ENCODE assay signal across 9 mouse cellular contexts in the genomic region with DNA sequence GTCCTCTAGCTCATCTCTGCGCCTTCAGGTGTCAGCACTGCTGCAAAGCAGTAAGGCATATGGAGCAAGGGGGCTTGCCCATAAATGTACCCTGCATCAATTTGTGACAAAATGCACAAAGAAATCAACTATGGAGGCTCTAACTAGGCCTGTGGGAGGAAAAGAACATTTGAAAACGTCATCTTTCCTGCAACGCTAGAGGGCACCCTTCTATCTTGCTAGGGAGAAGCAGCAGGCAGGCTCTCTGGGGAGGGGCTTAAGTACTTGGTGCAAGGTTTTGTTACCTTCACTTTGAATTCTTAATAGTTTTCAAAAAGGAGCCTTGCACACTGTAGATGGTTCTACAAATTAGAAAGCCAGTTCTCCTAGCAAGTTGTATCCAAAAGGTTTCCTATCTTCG. TPM values are rescaled to one million over a fixed set of nuclear protein-coding genes. Genes with fewer than 3 reads are reported as not detected.
DNase-seq lines count a peak whose midpoint lies in the region; ATAC-seq and TF ChIP-seq lines count a peak whose summit lies in the region.
"Had no signal": no experiment of that assay in that cellular context is flagged by ENCODE, and none has a peak within 500 bp of the region (broad histone marks: within the 10 kb centered on the region; RNA-seq: fewer than 3 reads in every experiment).

No protein-coding gene starts in this region.

- WGBS in liver, adult 2 months: 10% methylated on average over 4 of the region's 4 CpGs
- WGBS in liver, embryonic 11.5 days: 21% methylated on average over 4 of the region's 4 CpGs
- WGBS in lung, embryonic 14.5 days: 19% methylated on average over 4 of the region's 4 CpGs

- no peak for TF ChIP-seq POLR2A in liver, adult 2 months (IDR thresholded peaks at IDR 0.05; ENCODE audit: extremely low read depth, insufficient read depth, low read length)
- no peak for TF ChIP-seq POLR2A in embryonic fibroblast, embryonic 13.5 days (IDR thresholded peaks at IDR 0.05; ENCODE audit: low read depth, low read length)

- H3K27ac ChIP-seq in liver, adult 2 months (replicated peaks; ENCODE audit: insufficient read depth, low read depth, low read length): peak overlapping the region; percentile 62
- H3K27ac ChIP-seq in liver, embryonic 11.5 days (ENCODE audit: low read depth, low read length): no peak overlapping the region
- H3K27ac ChIP-seq in embryonic fibroblast, embryonic 13.5 days (ENCODE audit: insufficient read depth, low read length): no peak overlapping the region
- H3K27ac ChIP-seq in lung, embryonic 14.5 days (ENCODE audit: low read depth): no peak overlapping the region
- H3K27ac ChIP-seq: embryonic facial prominence, embryonic 15.5 days; lung, embryonic 15.5 days had no signal

- peak; percentile 52 for TF ChIP-seq CTCF in liver, adult 2 months (IDR thresholded peaks at IDR 0.05; ENCODE audit: low read depth, low read length)
- peak; percentile 45; the same call in 1 of the 2 replicates for TF ChIP-seq CTCF in embryonic fibroblast, embryonic 13.5 days (IDR thresholded peaks at IDR 0.05; ENCODE audit: borderline replicate concordance, insufficient read depth, low read length)
- peak; percentile 80 for TF ChIP-seq CTCF in lung, embryonic 14.5 days (IDR thresholded peaks at IDR 0.05; ENCODE audit: low read depth)

- ATAC-seq in liver, embryonic 11.5 days (replicated peaks; ENCODE audit: low FRiP score): no peak
- ATAC-seq in lung, embryonic 14.5 days (ENCODE audit: insufficient read depth): no peak

- DNase-seq in liver, adult 2 months (ENCODE audit: extremely low read depth, low read depth, low spot score): no peak
- no peak for DNase-seq in liver, embryonic 11.5 days (ENCODE audit: low spot score)
- DNase-seq in adrenal gland, postnatal 25 days: peak; percentile 16
- peak; percentile 51 for DNase-seq in kidney, postnatal 14 days
- DNase-seq in lung, embryonic 14.5 days: peak; percentile 88
- peak; percentile 24 for DNase-seq in testis, postnatal 14 days (ENCODE audit: low spot score)

- 0 out of 2 replicates have a peak, but pooled peaks cover 2% of the 10 kb centered on the region for H3K27me3 ChIP-seq in liver, adult 2 months (ENCODE audit: control insufficient read depth, insufficient read depth, low read length)
- peaks cover 34% of the 10 kb centered on the region for H3K27me3 ChIP-seq in liver, embryonic 11.5 days (replicated peaks; ENCODE audit: control insufficient read depth, insufficient read depth, low read length)
- H3K27me3 ChIP-seq in lung, embryonic 14.5 days (ENCODE audit: insufficient read depth, low read length): peaks cover 5% of the 10 kb centered on the region; the same call in 1 of the 2 replicates

- H3K9me3 ChIP-seq in liver, embryonic 11.5 days (ENCODE audit: control insufficient read depth, low read length): no peaks in the 10 kb centered on the region
- H3K9me3 ChIP-seq in lung, embryonic 14.5 days (ENCODE audit: low read depth, low read length): no peaks in the 10 kb centered on the region
- H3K9me3 ChIP-seq: embryonic facial prominence, embryonic 15.5 days; lung, embryonic 15.5 days had no signal

- H3K4me2 ChIP-seq in liver, embryonic 11.5 days: no peak overlapping the region
- no peak overlapping the region for H3K4me2 ChIP-seq in lung, embryonic 14.5 days
- H3K4me2 ChIP-seq: embryonic facial prominence, embryonic 15.5 days; lung, embryonic 15.5 days had no signal

- H3K79me2 ChIP-seq in liver, adult 2 months (ENCODE audit: control insufficient read depth, insufficient read depth, low read length): no peaks in the 10 kb centered on the region

- no peaks in the 10 kb centered on the region for H3K36me3 ChIP-seq in liver, adult 2 months (ENCODE audit: control insufficient read depth, insufficient read depth, low read length)
- H3K36me3 ChIP-seq in liver, embryonic 11.5 days (ENCODE audit: control insufficient read depth, insufficient read depth, low read length): no peaks in the 10 kb centered on the region
- H3K36me3 ChIP-seq in lung, embryonic 14.5 days (ENCODE audit: insufficient read depth): no peaks in the 10 kb centered on the region
- H3K36me3 ChIP-seq: embryonic facial prominence, embryonic 15.5 days; lung, embryonic 15.5 days had no signal

- H3K4me3 ChIP-seq in liver, adult 2 months (ENCODE audit: insufficient read depth, low read depth, low read length): no peak overlapping the region
- H3K4me3 ChIP-seq in liver, embryonic 11.5 days (ENCODE audit: low read depth, low read length): no peak overlapping the region
- no peak overlapping the region for H3K4me3 ChIP-seq in embryonic fibroblast, embryonic 13.5 days (ENCODE audit: insufficient read depth, low read length)
- no peak overlapping the region for H3K4me3 ChIP-seq in lung, embryonic 14.5 days (ENCODE audit: low read depth, low read length)
- H3K4me3 ChIP-seq: embryonic facial prominence, embryonic 15.5 days; lung, embryonic 15.5 days had no signal

- peaks cover 12% of the 10 kb centered on the region for H3K4me1 ChIP-seq in liver, adult 2 months (ENCODE audit: control insufficient read depth, insufficient read depth, low read length)
- H3K4me1 ChIP-seq in liver, embryonic 11.5 days (replicated peaks; ENCODE audit: control insufficient read depth, insufficient read depth, low read length): no peaks in the 10 kb centered on the region
- no peaks in the 10 kb centered on the region for H3K4me1 ChIP-seq in embryonic fibroblast, embryonic 13.5 days (ENCODE audit: control insufficient read depth, insufficient read depth, low read length)
- no peaks in the 10 kb centered on the region; the same call in 1 of the 2 replicates for H3K4me1 ChIP-seq in lung, embryonic 14.5 days (ENCODE audit: insufficient read depth)

- H3K9ac ChIP-seq in liver, adult 2 months (ENCODE audit: low read depth, low read length): no peak overlapping the region
- H3K9ac ChIP-seq in liver, embryonic 11.5 days (ENCODE audit: low read depth, low read length): no peak overlapping the region
- no peak overlapping the region for H3K9ac ChIP-seq in lung, embryonic 14.5 days
- H3K9ac ChIP-seq: embryonic facial prominence, embryonic 15.5 days; lung, embryonic 15.5 days had no signal

RNA-seq across cellular contexts. Expression of a gene that starts 2.8 kb away (rescaled TPM):
- total RNA-seq in liver, adult 2 months (2014; rRNA removed): 0.09 and 0.40 TPM in 2 replicates
- polyA plus RNA-seq in liver, adult 2 months (2012; rRNA removed): 0.07 and 0.11 TPM in 2 replicates
- 0.56 and 0.71 TPM in 2 replicates for polyA plus RNA-seq in liver, embryonic 11.5 days (2014; fragmentation: Nextera tagmentation; extraction: Ambion mirVana)
- 0.48 and 0.52 TPM in 2 replicates for total RNA-seq in adrenal gland, postnatal 25 days (2021)
- polyA plus RNA-seq in embryonic fibroblast, embryonic 13.5 days (2011; ENCODE audit: insufficient read length, low read depth, missing spikeins): 10.9 and 13.1 TPM in 2 replicates
- 23.8 and 24.4 TPM in 2 replicates for polyA plus RNA-seq in lung, embryonic 14.5 days (2014; fragmentation: Nextera tagmentation; extraction: Ambion mirVana)

Comparison
In these comparisons a context has a peak if more than half of its experiments do, and no peak if none do; other contexts are left out.
1. DNase-seq: peak in adrenal gland, postnatal 25 days (single experiment), kidney, postnatal 14 days (single experiment), lung, embryonic 14.5 days (single experiment) and testis, postnatal 14 days (single experiment); none in liver, adult 2 months (single experiment) and liver, embryonic 11.5 days (single experiment).
2. Peak in every context shown above with its lines, with median percentiles within 50 percentile points of each other: CTCF ChIP-seq.